In the genomic region with DNA sequence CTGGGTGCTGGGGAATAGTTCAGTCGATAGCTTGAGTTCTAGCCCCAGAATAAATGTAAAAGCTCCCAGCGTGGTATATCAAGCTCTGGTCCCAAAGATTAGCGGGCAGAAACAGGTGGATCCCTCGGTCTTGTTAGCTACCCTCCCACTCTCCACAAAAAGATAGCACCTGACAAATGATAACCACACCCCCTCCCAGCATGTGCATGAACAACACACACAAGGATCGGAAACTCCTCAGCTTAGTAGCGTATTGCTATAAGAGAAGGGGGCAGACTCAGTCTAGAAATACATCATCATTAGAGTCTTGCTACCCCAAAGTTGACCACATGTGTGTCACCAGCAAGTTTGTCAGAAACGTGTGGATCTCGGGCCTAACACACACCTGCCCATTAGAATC, we compare ENCODE assay signal across 8 mouse cellular contexts. TPM values are rescaled to one million over a fixed set of nuclear protein-coding genes. Genes with fewer than 3 reads are reported as not detected.
DNase-seq lines count a peak whose midpoint lies in the region; ATAC-seq and TF ChIP-seq lines count a peak whose summit lies in the region.

A gene (minus strand): TSS at position 101 of the 400 bp plus-strand sequence.

- peak within 1 kb of the TSS; percentile 95 for H3K4me3 ChIP-seq in kidney, embryonic 15.5 days (replicated peaks)
- peak within 1 kb of the TSS; percentile 81 for H3K4me3 ChIP-seq in intestine, postnatal 0 days (ENCODE audit: low read depth, low read length)
- peak within 1 kb of the TSS; percentile 73 for H3K4me3 ChIP-seq in midbrain, embryonic 13.5 days (replicated peaks)

- H3K27me3 ChIP-seq in kidney, embryonic 15.5 days: 0 out of 2 replicates have a peak, but pooled peaks cover 6% of the 10 kb centered on the region
- no peaks in the 10 kb centered on the region for H3K27me3 ChIP-seq in intestine, postnatal 0 days (replicated peaks; ENCODE audit: control insufficient read depth, insufficient read depth, low read length)
- 0 out of 2 replicates have a peak, but pooled peaks cover 10% of the 10 kb centered on the region for H3K27me3 ChIP-seq in midbrain, embryonic 13.5 days

- H3K4me2 ChIP-seq in kidney, embryonic 15.5 days: peak within 1 kb of the TSS; percentile 89
- peak within 1 kb of the TSS; percentile 96 for H3K4me2 ChIP-seq in intestine, postnatal 0 days (replicated peaks; ENCODE audit: low read depth)
- peak within 1 kb of the TSS; percentile 79 for H3K4me2 ChIP-seq in midbrain, embryonic 13.5 days (replicated peaks)

- no peaks in the 10 kb centered on the region for H3K36me3 ChIP-seq in kidney, embryonic 15.5 days
- H3K36me3 ChIP-seq in intestine, postnatal 0 days (ENCODE audit: control insufficient read depth, insufficient read depth): no peaks in the 10 kb centered on the region
- no peaks in the 10 kb centered on the region for H3K36me3 ChIP-seq in midbrain, embryonic 13.5 days

- H3K27ac ChIP-seq in kidney, embryonic 15.5 days: peak within 1 kb of the TSS; percentile 83
- H3K27ac ChIP-seq in intestine, postnatal 0 days (ENCODE audit: low read depth, low read length): peak within 1 kb of the TSS; percentile 64; the same call in 1 of the 2 replicates
- peak within 1 kb of the TSS; percentile 87 for H3K27ac ChIP-seq in midbrain, embryonic 13.5 days

- H3K9me3 ChIP-seq in kidney, embryonic 15.5 days (replicated peaks): no peaks in the 10 kb centered on the region
- H3K9me3 ChIP-seq in intestine, postnatal 0 days (ENCODE audit: control insufficient read depth): no peaks in the 10 kb centered on the region
- no peaks in the 10 kb centered on the region for H3K9me3 ChIP-seq in midbrain, embryonic 13.5 days

- no peak for TF ChIP-seq CTCF in intestine, postnatal 0 days (IDR thresholded peaks at IDR 0.05; ENCODE audit: low read depth)

- no peak for ATAC-seq in kidney, embryonic 15.5 days (replicated peaks; ENCODE audit: low FRiP score)
- ATAC-seq in intestine, postnatal 0 days: no peak
- ATAC-seq in midbrain, embryonic 13.5 days: no peak

- 81% methylated on average over 8 of the region's 8 CpGs for WGBS in kidney, embryonic 15.5 days
- WGBS in intestine, postnatal 0 days: 82% methylated on average over 8 of the region's 8 CpGs
- WGBS in midbrain, embryonic 13.5 days: 79% methylated on average over 8 of the region's 8 CpGs

- peak within 1 kb of the TSS; percentile 89 for H3K9ac ChIP-seq in kidney, embryonic 15.5 days
- H3K9ac ChIP-seq in intestine, postnatal 0 days (ENCODE audit: low read depth, low read length): peak within 1 kb of the TSS; percentile 78
- peak within 1 kb of the TSS; percentile 88 for H3K9ac ChIP-seq in midbrain, embryonic 13.5 days (replicated peaks)

- peaks cover 20% of the 10 kb centered on the region for H3K4me1 ChIP-seq in kidney, embryonic 15.5 days
- no peaks in the 10 kb centered on the region for H3K4me1 ChIP-seq in intestine, postnatal 0 days (replicated peaks; ENCODE audit: control insufficient read depth, insufficient read depth, low read length)
- H3K4me1 ChIP-seq in midbrain, embryonic 13.5 days (replicated peaks): peaks cover 25% of the 10 kb centered on the region

- no peak for DNase-seq in kidney, adult 9 months
- no peak for DNase-seq in adrenal gland, postnatal 14 days
- DNase-seq in gastrocnemius, postnatal 25 days: no peak
- DNase-seq in spleen, adult 12 weeks (ENCODE audit: low spot score): no peak
- DNase-seq in urinary bladder, postnatal 36 days (ENCODE audit: low spot score in 2 of 2): no peak

RNA-seq across cellular contexts. Expression of the gene that starts here (rescaled TPM):
- 28.3 and 29.9 TPM in 2 replicates for polyA plus RNA-seq in kidney, embryonic 15.5 days (2015; fragmentation: Nextera tagmentation; extraction: Ambion mirVana)
- total RNA-seq in adrenal gland, postnatal 14 days (2021): 41.8 and 42.0 TPM in 2 replicates
- total RNA-seq in gastrocnemius, postnatal 25 days (2021): 10 to 100 TPM; 17.8 to 20.9 TPM
- 14.7 and 15.5 TPM in 2 replicates for polyA plus RNA-seq in intestine, postnatal 0 days (2015; fragmentation: Nextera tagmentation; extraction: Ambion mirVana)
- polyA plus RNA-seq in midbrain, embryonic 13.5 days (2015; fragmentation: Nextera tagmentation; extraction: Ambion mirVana): 26.1 and 27.7 TPM in 2 replicates
